In genomic region chr5:110859013-110859650, GRCm38 (mm10) we compare ENCODE assay signal across 8 mouse cellular contexts. TPM values are rescaled to one million over a fixed set of nuclear protein-coding genes. Genes with fewer than 3 reads are reported as not detected.
DNase-seq lines count a peak whose midpoint lies in the region; ATAC-seq and TF ChIP-seq lines count a peak whose summit lies in the region.

No protein-coding gene starts in this region.

- intact Hi-C loops in left cerebral cortex, postnatal 25 days (cut with DNase I) = no loop called here
- intact Hi-C loops in heart, adult 2 months (cut with DNase I) = no loop called here

- peak; percentile 52; the same call in 1 of the 2 replicates for TF ChIP-seq EP300 in heart, adult 2 months (IDR thresholded peaks at IDR 0.05; ENCODE audit: insufficient read depth, low read depth, low read length)
- TF ChIP-seq EP300 in lung, postnatal 0 days (IDR thresholded peaks at IDR 0.05) = peak; percentile 35; the same call in 1 of the 2 replicates

- H3K4me3 ChIP-seq in heart, adult 2 months = peak overlapping the region; percentile 50
- H3K4me3 ChIP-seq in intestine, postnatal 0 days (ENCODE audit: low read depth, low read length) = peak overlapping the region; percentile 16; the same call in 1 of the 2 replicates
- H3K4me3 ChIP-seq in lung, postnatal 0 days (ENCODE audit: low read depth, low read length) = peak overlapping the region; percentile 34

- H3K27ac ChIP-seq in heart, adult 2 months = peak overlapping the region; percentile 86
- H3K27ac ChIP-seq in intestine, postnatal 0 days (ENCODE audit: low read depth, low read length) = peak overlapping the region; percentile 70
- H3K27ac ChIP-seq in lung, postnatal 0 days (ENCODE audit: low read length) = peak overlapping the region; percentile 89

- peaks cover 13% of the 10 kb centered on the region for H3K4me1 ChIP-seq in heart, adult 2 months (ENCODE audit: control insufficient read depth, insufficient read depth, low read length)
- H3K4me1 ChIP-seq in intestine, postnatal 0 days (replicated peaks; ENCODE audit: control insufficient read depth, insufficient read depth, low read length) = no peaks in the 10 kb centered on the region
- H3K4me1 ChIP-seq in lung, postnatal 0 days (ENCODE audit: insufficient read depth, low read depth, low read length) = peaks cover 9% of the 10 kb centered on the region; the same call in 1 of the 2 replicates

- H3K27me3 ChIP-seq in heart, adult 2 months (ENCODE audit: control insufficient read depth, insufficient read depth, low read length) = no peaks in the 10 kb centered on the region
- H3K27me3 ChIP-seq in intestine, postnatal 0 days (replicated peaks; ENCODE audit: control insufficient read depth, insufficient read depth, low read length) = no peaks in the 10 kb centered on the region
- no peaks in the 10 kb centered on the region for H3K27me3 ChIP-seq in lung, postnatal 0 days (replicated peaks; ENCODE audit: insufficient read depth, low read length)

- TF ChIP-seq POLR2A in heart, adult 2 months (IDR thresholded peaks at IDR 0.05; ENCODE audit: insufficient read depth, low read depth, low read length) = peak; percentile 83

- H3K9me3 ChIP-seq in intestine, postnatal 0 days (ENCODE audit: control insufficient read depth) = no peaks in the 10 kb centered on the region
- no peaks in the 10 kb centered on the region for H3K9me3 ChIP-seq in lung, postnatal 0 days (ENCODE audit: low read length)

- 33% methylated on average over 13 of the region's 13 CpGs for WGBS in heart, adult 2 months
- 32% methylated on average over 13 of the region's 13 CpGs for WGBS in intestine, postnatal 0 days
- WGBS in lung, postnatal 0 days = 8% methylated on average over 13 of the region's 13 CpGs

- DNase-seq in left cerebral cortex, postnatal 25 days (ENCODE audit: low spot score in 2 of 2) = peak; percentile 22 to 31
- no peak for DNase-seq in left cerebral cortex, adult 11 months (ENCODE audit: low spot score)
- peak; percentile 67 for DNase-seq in brain, embryonic 18.5 days (ENCODE audit: low read depth, low spot score)
- DNase-seq in heart, adult 2 months = peak; percentile 73 to 84
- peak; percentile 91 for DNase-seq in lung, postnatal 0 days (ENCODE audit: low spot score)
- DNase-seq in urinary bladder, postnatal 25 days (ENCODE audit: low spot score) = peak; percentile 31
- no peak for DNase-seq in T-cell, adult 2 months (ENCODE audit: low spot score)

- peak overlapping the region; percentile 79 for H3K9ac ChIP-seq in heart, adult 2 months (ENCODE audit: low read depth, low read length)
- H3K9ac ChIP-seq in intestine, postnatal 0 days (ENCODE audit: low read depth, low read length) = 0 out of 2 replicates have a peak overlapping the region, but pooled peaks have one; percentile 7
- peak overlapping the region; percentile 39; the same call in 1 of the 2 replicates for H3K9ac ChIP-seq in lung, postnatal 0 days (replicated peaks; ENCODE audit: low read depth)

- no peaks in the 10 kb centered on the region for H3K79me2 ChIP-seq in heart, adult 2 months (replicated peaks; ENCODE audit: control insufficient read depth, insufficient read depth, low read length)

- ATAC-seq in intestine, postnatal 0 days = no peak
- peak; percentile 92 for ATAC-seq in lung, postnatal 0 days

- H3K36me3 ChIP-seq in heart, adult 2 months (ENCODE audit: control insufficient read depth, insufficient read depth, low read length) = peaks cover 11% of the 10 kb centered on the region
- H3K36me3 ChIP-seq in intestine, postnatal 0 days (ENCODE audit: control insufficient read depth, insufficient read depth) = peaks cover 35% of the 10 kb centered on the region; the same call in 1 of the 2 replicates
- no peaks in the 10 kb centered on the region for H3K36me3 ChIP-seq in lung, postnatal 0 days (ENCODE audit: insufficient read depth, low read length)

- no peak for TF ChIP-seq CTCF in heart, adult 2 months (IDR thresholded peaks at IDR 0.05)
- no peak for TF ChIP-seq CTCF in intestine, postnatal 0 days (IDR thresholded peaks at IDR 0.05; ENCODE audit: low read depth)
- TF ChIP-seq CTCF in lung, postnatal 0 days (IDR thresholded peaks at IDR 0.05) = no peak

- H3K4me2 ChIP-seq in intestine, postnatal 0 days (replicated peaks; ENCODE audit: low read depth) = peak overlapping the region; percentile 44; the same call in 1 of the 2 replicates
- peak overlapping the region; percentile 52 for H3K4me2 ChIP-seq in lung, postnatal 0 days (replicated peaks; ENCODE audit: low read depth, low read length)

RNA-seq across cellular contexts. Expression of gene Chek2, which starts 19.4 kb away (rescaled TPM):
- total RNA-seq in left cerebral cortex, postnatal 25 days (2021) = 1 to 10 TPM; 1.2 to 1.4 TPM
- total RNA-seq in heart, adult 2 months (2021) = 1 to 10 TPM; 2.6 to 3.1 TPM
- 3.4 and 5.5 TPM in 2 replicates for polyA plus RNA-seq in heart, adult 2 months (2012; rRNA removed)
- polyA plus RNA-seq in intestine, postnatal 0 days (2015; fragmentation: Nextera tagmentation; extraction: Ambion mirVana) = 10.5 and 12.2 TPM in 2 replicates
- polyA plus RNA-seq in lung, postnatal 0 days (2015; fragmentation: Nextera tagmentation; extraction: Ambion mirVana) = 5.7 and 7.9 TPM in 2 replicates

RNA-seq across cellular contexts. Expression of gene Hscb, which starts 19.6 kb away (rescaled TPM):
- 10 to 100 TPM in 1 of 2 experiments, 1 to 10 TPM in 1; 8.8 to 12.0 TPM for total RNA-seq in left cerebral cortex, postnatal 25 days (2021)
- 10 to 100 TPM; 18.5 to 18.7 TPM for total RNA-seq in heart, adult 2 months (2021)
- polyA plus RNA-seq in heart, adult 2 months (2012; rRNA removed) = 14.8 and 17.7 TPM in 2 replicates
- 50.0 and 52.2 TPM in 2 replicates for polyA plus RNA-seq in intestine, postnatal 0 days (2015; fragmentation: Nextera tagmentation; extraction: Ambion mirVana)
- 30.2 and 32.0 TPM in 2 replicates for polyA plus RNA-seq in lung, postnatal 0 days (2015; fragmentation: Nextera tagmentation; extraction: Ambion mirVana)

RNA-seq across cellular contexts. Expression of gene Ttc28, which starts 20.5 kb away (rescaled TPM):
- total RNA-seq in left cerebral cortex, postnatal 25 days (2021) = 10 to 100 TPM; 11.6 to 13.2 TPM
- total RNA-seq in heart, adult 2 months (2021) = 10 to 100 TPM; 12.3 to 15.0 TPM
- 7.2 and 7.3 TPM in 2 replicates for polyA plus RNA-seq in heart, adult 2 months (2012; rRNA removed)
- 2.9 and 3.4 TPM in 2 replicates for polyA plus RNA-seq in intestine, postnatal 0 days (2015; fragmentation: Nextera tagmentation; extraction: Ambion mirVana)
- 5.4 and 6.8 TPM in 2 replicates for polyA plus RNA-seq in lung, postnatal 0 days (2015; fragmentation: Nextera tagmentation; extraction: Ambion mirVana)

RNA-seq across cellular contexts. Expression of gene Ulk1, which starts 49.2 kb away (rescaled TPM):
- total RNA-seq in left cerebral cortex, postnatal 25 days (2021) = 10 to 100 TPM; 66.8 to 72.7 TPM
- 10 to 100 TPM; 64.8 to 82.1 TPM for total RNA-seq in heart, adult 2 months (2021)
- polyA plus RNA-seq in heart, adult 2 months (2012; rRNA removed) = 55.9 and 62.6 TPM in 2 replicates
- 6.0 and 6.4 TPM in 2 replicates for polyA plus RNA-seq in intestine, postnatal 0 days (2015; fragmentation: Nextera tagmentation; extraction: Ambion mirVana)
- 11.8 and 11.9 TPM in 2 replicates for polyA plus RNA-seq in lung, postnatal 0 days (2015; fragmentation: Nextera tagmentation; extraction: Ambion mirVana)

Comparison
In these comparisons a context has a peak if more than half of its experiments do, and no peak if none do; other contexts are left out.
1. DNase-seq: peak in left cerebral cortex, postnatal 25 days (2 of 2), brain, embryonic 18.5 days (single experiment), heart, adult 2 months (2 of 2), lung, postnatal 0 days (single experiment) and urinary bladder, postnatal 25 days (single experiment); none in left cerebral cortex, adult 11 months (single experiment) and T-cell, adult 2 months (single experiment).
2. H3K9ac ChIP-seq: peak in every context shown above with its lines; median percentile 79 in heart, adult 2 months; 39 in lung, postnatal 0 days; 7 in intestine, postnatal 0 days.
3. Peak in every context shown above with its lines, with median percentiles within 50 percentile points of each other: H3K27ac ChIP-seq and H3K4me3 ChIP-seq.